Mouse (Mus musculus) thymus, adult 2 months (tissue): ENCODE data around the gene Comt.

Experiments used
- CTCF ChIP-seq: fragments of 200-500 bp; IDR thresholded peaks from 2 replicates; pipeline ENCODE4 v1.5.1; 2012; ENCODE audit warnings: mild to moderate bottlenecking, control low read depth, low read length, moderate library complexity, borderline replicate concordance; ENCODE audit not compliant: control insufficient read depth, poor library complexity, insufficient read depth; ENCODE audit errors: extremely low read depth
- POLR2A ChIP-seq: fragments of 200-500 bp; IDR thresholded peaks from 2 replicates; pipeline ENCODE4 v1.6.1; 2012; ENCODE audit warnings: mild to moderate bottlenecking, low read length, control low read depth, moderate library complexity; ENCODE audit not compliant: control insufficient read depth, poor library complexity, insufficient read depth; ENCODE audit errors: extremely low read depth

GRCm38 (mm10) chr16:18460826-18461225 is 34.2 kb upstream of the Comt start:
- no peak for TF ChIP-seq POLR2A
- TF ChIP-seq CTCF = no peak
